Mouse (Mus musculus) CH12.LX (cell line): Measurements from ENCODE around the gene Twist2. TPM values are rescaled to one million over a fixed set of nuclear protein-coding genes. Genes with fewer than 3 reads are reported as not detected.

Experiments
- DNase-seq: peaks from one replicate; pipeline ENCODE4 v3.0.0-alpha.2; 2013; ENCODE audit errors: extremely low read depth
- H3K27ac ChIP-seq: 2 replicates; pipeline ENCODE4 v1.5.1; 2012; ENCODE audit warnings: low read depth, mild to moderate bottlenecking, control low read depth, moderate library complexity; ENCODE audit not compliant: insufficient read depth
- H3K27me3 ChIP-seq: replicated peaks from 2 replicates; pipeline ENCODE3; 2012; ENCODE audit warnings: inconsistent platforms
- H3K36me3 ChIP-seq, 2 experiments: replicated peaks in 1 of 2; 2 replicates each; pipeline versions ENCODE3 to v1.6.1; 2012; ENCODE audit warnings: inconsistent platforms in 1 of 2, low read length in 1 of 2, mild to moderate bottlenecking in 1 of 2, mixed read lengths in 1 of 2, moderate library complexity in 1 of 2; ENCODE audit not compliant: control insufficient read depth in 1 of 2, insufficient read depth in 1 of 2
- H3K4me1 ChIP-seq, 2 experiments: 2 replicates each; pipeline ENCODE4 v1.6.1; 2012; ENCODE audit warnings: inconsistent platforms in 1 of 2, moderate library complexity in 1 of 2; ENCODE audit not compliant: insufficient read depth in 2 of 2, control insufficient read depth in 1 of 2
- H3K4me2 ChIP-seq: 2 replicates; pipeline ENCODE4 v1.6.1; 2012; ENCODE audit warnings: low read depth, mild to moderate bottlenecking, control low read depth; ENCODE audit not compliant: poor library complexity, insufficient read depth, severe bottlenecking
- H3K4me3 ChIP-seq, 3 experiments: fragments of 150-350 bp in 1 of 3; sonication (generic) in 1 of 3; replicated peaks in 1 of 3; 2 replicates each; pipeline versions ENCODE3 to v1.5.1; 2011 to 2012; ENCODE audit warnings: low read depth in 2 of 3, low read length in 2 of 3, mild to moderate bottlenecking in 2 of 3, moderate library complexity in 2 of 3, control low read depth in 1 of 3, improper control_type of control experiment in 1 of 3, inconsistent platforms in 1 of 3, mixed read lengths in 1 of 3; ENCODE audit not compliant: poor library complexity in 1 of 3
- H3K79me2 ChIP-seq: replicated peaks from 2 replicates; pipeline ENCODE4 v1.6.1; 2012; ENCODE audit warnings: mild to moderate bottlenecking, moderate library complexity; ENCODE audit not compliant: control insufficient read depth, poor library complexity, insufficient read depth, severe bottlenecking; ENCODE audit errors: extremely low read depth
- H3K9ac ChIP-seq: 2 replicates; pipeline ENCODE4 v1.6.1; 2012; ENCODE audit warnings: low read depth, mild to moderate bottlenecking, control low read depth, moderate library complexity; ENCODE audit not compliant: insufficient read depth
- H3K9me3 ChIP-seq: replicated peaks from 2 replicates; pipeline ENCODE3; 2012; ENCODE audit warnings: low read length, inconsistent platforms, mixed read lengths
- BHLHE40 ChIP-seq: IDR thresholded peaks from 2 replicates; pipeline ENCODE4 v1.6.1; 2011; ENCODE audit warnings: mild to moderate bottlenecking, low read depth, low read length, improper control_type of control experiment
- CTCF ChIP-seq, 2 experiments: IDR thresholded peaks in 1 of 2; conservative IDR thresholded peaks in 1 of 2; 2 replicates each; pipeline ENCODE4 v1.5.1; 2011 to 2012; ENCODE audit warnings: low read depth in 2 of 2, low read length in 2 of 2, improper control_type of control experiment in 1 of 2, inconsistent platforms in 1 of 2, mild to moderate bottlenecking in 1 of 2, moderate library complexity in 1 of 2
- EP300 ChIP-seq: IDR thresholded peaks from 2 replicates; pipeline ENCODE4 v1.6.1; 2011; ENCODE audit warnings: low read length, improper control_type of control experiment
- GABPA ChIP-seq: IDR thresholded peaks from 2 replicates; pipeline ENCODE4 v1.6.1; 2012; ENCODE audit warnings: low read depth, low read length, improper control_type of control experiment, inconsistent platforms; ENCODE audit not compliant: insufficient replicate concordance
- MAFK ChIP-seq: IDR thresholded peaks from 2 replicates; pipeline ENCODE4 v1.6.1; 2011; ENCODE audit warnings: low read length, improper control_type of control experiment; ENCODE audit not compliant: insufficient replicate concordance
- MEF2A ChIP-seq: IDR thresholded peaks from 2 replicates; pipeline ENCODE4 v1.6.1; 2014; ENCODE audit warnings: low read depth, mild to moderate bottlenecking, inconsistent platforms, low read length, improper control_type of control experiment, borderline replicate concordance
- MXI1 ChIP-seq: IDR thresholded peaks from 2 replicates; pipeline ENCODE4 v1.6.1; 2011; ENCODE audit warnings: mild to moderate bottlenecking, low read depth, low read length, improper control_type of control experiment
- NRF1 ChIP-seq: IDR thresholded peaks from 2 replicates; pipeline ENCODE4 v1.6.1; 2014; ENCODE audit warnings: low read depth, mild to moderate bottlenecking, inconsistent platforms, low read length, improper control_type of control experiment, moderate library complexity
- POLR2A ChIP-seq: IDR thresholded peaks from 2 replicates; pipeline ENCODE4 v1.6.1; 2011; ENCODE audit warnings: low read depth, mild to moderate bottlenecking, improper control_type of control experiment, low read length
- RAD21 ChIP-seq: IDR thresholded peaks from 2 replicates; pipeline ENCODE4 v1.6.1; 2011; ENCODE audit warnings: low read depth, mild to moderate bottlenecking, low read length, improper control_type of control experiment, moderate library complexity
- SMC3 ChIP-seq: IDR thresholded peaks from 2 replicates; pipeline ENCODE4 v1.6.1; 2011; ENCODE audit warnings: low read depth, low read length, improper control_type of control experiment
- TCF12 ChIP-seq: IDR thresholded peaks from 2 replicates; pipeline ENCODE4 v1.6.1; 2014; ENCODE audit warnings: low read depth, mild to moderate bottlenecking, inconsistent platforms, low read length, improper control_type of control experiment
- UBTF ChIP-seq: IDR thresholded peaks from 2 replicates; pipeline ENCODE4 v1.6.1; 2012; ENCODE audit warnings: low read depth, mild to moderate bottlenecking, inconsistent platforms, low read length, improper control_type of control experiment, moderate library complexity
- USF1 ChIP-seq: IDR thresholded peaks from 2 replicates; pipeline ENCODE4 v1.6.1; 2014; ENCODE audit warnings: low read depth, mild to moderate bottlenecking, inconsistent platforms, low read length, improper control_type of control experiment
- dilution Hi-C: fragments of 300-500 bp; cut with MboI; formaldehyde crosslinking; loops from 2 replicates; pipeline ENCODE4 v1.14.3; 2020; ENCODE audit warnings: low sequenced_read_pairs; ENCODE audit not compliant: extremely low pct_unique_long_range_greater_than_20kb, extremely low pct_ligation_motif_present
- in situ Hi-C: fragments of 300-500 bp; cut with MboI; formaldehyde crosslinking; loops from 3 replicates; pipeline ENCODE4 v1.14.3; 2019; ENCODE audit warnings: low sequenced_read_pairs, low pct_ligation_motif_present, low pct_unique_long_range_greater_than_20kb, mixed read lengths
- polyA plus RNA-seq: library from polyadenylated mRNA; unstranded; fragments of >175 nt; gene quantifications from 2 replicates; pipeline ENCODE4 v1.2.1, GENCODE M21; 2012; ENCODE audit warnings: low read depth; ENCODE audit not compliant: insufficient read length
- total RNA-seq, 2 experiments: library from RNA; depleted of rRNA; stranded (reverse); fragments of 300-350 nt in 1 of 2; fragments of >200 nt in 1 of 2; gene quantifications; 2 replicates each; pipeline ENCODE4 v1.2.3; 2012 to 2014

Twist2 gene
- not detected in 2 replicates for total RNA-seq (2012; rRNA removed)
- not detected in 2 replicates for total RNA-seq (2014; rRNA removed)
- polyA plus RNA-seq = not detected in 2 replicates

- no peak for DNase-seq
- Histone ChIP-seq H3K4me2 (no peak within 1 kb of the TSS), H3K9ac (no peak within 1 kb of the TSS), H3K4me3 (no peak within 1 kb of the TSS), H3K27ac (no peak within 1 kb of the TSS), H3K36me3 (no peaks in the 10 kb centered on the region), H3K9me3 (peaks cover 9% of the 10 kb centered on the region), H3K4me1 (peaks cover 4 to 16% of the 10 kb centered on the region in 2 experiments; a peak in 3 of 4 replicates), H3K27me3 (peaks cover 45% of the 10 kb centered on the region), H3K79me2 (no peaks in the 10 kb centered on the region)
- in situ Hi-C loops (no loop called here), dilution Hi-C loops (no loop called here)
- TF ChIP-seq BHLHE40 = no peak
- TF ChIP-seq MXI1 = no peak
- no peak for TF ChIP-seq MAFK
- no peak for TF ChIP-seq USF1
- TF ChIP-seq POLR2A = no peak
Measured at GRCm38 (mm10) chr1:91800967-91801843, at the start of gene Twist2. TSS of gene Twist2 (plus strand) at chr1:91801461.

- no peak for DNase-seq
- H3K9ac ChIP-seq = no peak overlapping the region
- no peaks in the 10 kb centered on the region for H3K36me3 ChIP-seq
- dilution Hi-C loops (no loop called here), in situ Hi-C loops (no loop called here)
- no peaks in the 10 kb centered on the region for H3K9me3 ChIP-seq
- H3K27me3 ChIP-seq = peaks cover 75% of the 10 kb centered on the region
- TF ChIP-seq NRF1 (no peak), TCF12 (no peak), MEF2A (no peak), GABPA (no peak), CTCF (conservative IDR thresholded peaks at IDR 0.05 in 1 of 2, IDR thresholded peaks at IDR 0.05 in 1 of 2; ENCODE audit: low read depth in 2 of 2, low read length in 2 of 2) (no peak), EP300 (no peak)
- H3K79me2 ChIP-seq = no peaks in the 10 kb centered on the region
- H3K4me2 ChIP-seq = no peak overlapping the region
- peaks cover 2 to 3% of the 10 kb centered on the region in 2 experiments; a peak in 2 of 4 replicates for H3K4me1 ChIP-seq
- H3K4me3 ChIP-seq = no peak overlapping the region
- no peak overlapping the region for H3K27ac ChIP-seq
Measured at GRCm38 (mm10) chr1:91752931-91753330, 48.3 kb upstream of the Twist2 start.

- Histone ChIP-seq H3K4me2 (peak overlapping the region; percentile 51; the same call in 1 of the 2 replicates), H3K79me2 (no peaks in the 10 kb centered on the region), H3K4me3 (no peak overlapping the region), H3K9ac (no peak overlapping the region), H3K27ac (no peak overlapping the region), H3K4me1 (peaks cover 2 to 5% of the 10 kb centered on the region in 2 experiments; a peak in 2 of 4 replicates), H3K9me3 (no peaks in the 10 kb centered on the region), H3K36me3 (no peaks in the 10 kb centered on the region), H3K27me3 (peaks cover 67% of the 10 kb centered on the region)
- peak; percentile 48 for DNase-seq
- dilution Hi-C loops = no loop called here
- TF ChIP-seq SMC3 (peak; percentile 73), RAD21 (peak; percentile 57), CTCF (conservative IDR thresholded peaks at IDR 0.05 in 1 of 2, IDR thresholded peaks at IDR 0.05 in 1 of 2; ENCODE audit: low read depth in 2 of 2, low read length in 2 of 2) (peak; percentile 62 to 78), UBTF (no peak)
- in situ Hi-C loops = no loop called here
Measured at GRCm38 (mm10) chr1:91755102-91755501, 46.2 kb upstream of the Twist2 start.
